Mouse (Mus musculus) intestine, postnatal 0 days (tissue): Measurements from ENCODE around the gene B4galt1. TPM values are rescaled to one million over a fixed set of nuclear protein-coding genes. Genes with fewer than 3 reads are reported as not detected.

ENCODE experiments used
- ATAC-seq: fragments of 200-750 bp; cut with Nextera tagmentation; 2 replicates; pipeline ENCODE4 v1.8.0; 2017; ENCODE audit warnings: mild to moderate bottlenecking, moderate TSS enrichment, moderate library complexity
- H3K27ac ChIP-seq: fragments of 300-500 bp; sonication (generic); 2 replicates; pipeline ENCODE4 v1.5.1; 2014; ENCODE audit warnings: mild to moderate bottlenecking, low read depth, low read length, moderate library complexity
- H3K27me3 ChIP-seq: fragments of 300-500 bp; sonication (generic); replicated peaks from 2 replicates; pipeline ENCODE4 v1.6.1; 2014; ENCODE audit warnings: low read length, mixed read lengths; ENCODE audit not compliant: control insufficient read depth, insufficient read depth
- H3K36me3 ChIP-seq: fragments of 300-500 bp; sonication (generic); 2 replicates; pipeline ENCODE4 v1.6.1; 2014; ENCODE audit warnings: mild to moderate bottlenecking, moderate library complexity; ENCODE audit not compliant: control insufficient read depth, insufficient read depth
- H3K4me1 ChIP-seq: fragments of 300-500 bp; sonication (generic); replicated peaks from 2 replicates; pipeline ENCODE4 v1.6.1; 2014; ENCODE audit warnings: antibody characterized with exemption, low read length, mixed read lengths; ENCODE audit not compliant: control insufficient read depth, insufficient read depth
- H3K4me2 ChIP-seq: fragments of 300-500 bp; sonication (generic); replicated peaks from 2 replicates; pipeline ENCODE4 v1.6.1; 2014; ENCODE audit warnings: low read depth, mild to moderate bottlenecking, moderate library complexity
- H3K4me3 ChIP-seq: fragments of 300-500 bp; sonication (generic); 2 replicates; pipeline ENCODE4 v1.5.1; 2014; ENCODE audit warnings: low read depth, low read length
- H3K9ac ChIP-seq: fragments of 300-500 bp; sonication (generic); 2 replicates; pipeline ENCODE4 v1.6.1; 2014; ENCODE audit warnings: mild to moderate bottlenecking, low read depth, low read length
- H3K9me3 ChIP-seq: fragments of 300-500 bp; sonication (generic); 2 replicates; pipeline ENCODE4 v1.6.1; 2016; ENCODE audit warnings: mixed run types; ENCODE audit not compliant: control insufficient read depth
- CTCF ChIP-seq: sonication (generic); IDR thresholded peaks from 2 replicates; pipeline ENCODE4 v1.5.1; 2016; ENCODE audit warnings: low read depth, mild to moderate bottlenecking, control low read depth, antibody characterized with exemption, moderate library complexity
- WGBS: fragments of 180-500 bp; shearing (Covaris S2); extraction: QIAGEN DNeasy Blood & Tissue Kit; methylation state at CpG from one replicate; pipeline ENCODE4 v1.1.7; 2014; 5-methylcytosine and 5-hydroxymethylcytosine counted together
- polyA plus RNA-seq: library from polyadenylated mRNA; unstranded; fragments of >200 nt; fragmentation: Nextera tagmentation; extraction: Ambion mirVana; gene quantifications from 2 replicates; pipeline ENCODE4 v1.2.1, GENCODE M21; 2015

B4galt1 gene
- polyA plus RNA-seq, 1 experiment from 2014 or later: 15.3 TPM

DNA sequence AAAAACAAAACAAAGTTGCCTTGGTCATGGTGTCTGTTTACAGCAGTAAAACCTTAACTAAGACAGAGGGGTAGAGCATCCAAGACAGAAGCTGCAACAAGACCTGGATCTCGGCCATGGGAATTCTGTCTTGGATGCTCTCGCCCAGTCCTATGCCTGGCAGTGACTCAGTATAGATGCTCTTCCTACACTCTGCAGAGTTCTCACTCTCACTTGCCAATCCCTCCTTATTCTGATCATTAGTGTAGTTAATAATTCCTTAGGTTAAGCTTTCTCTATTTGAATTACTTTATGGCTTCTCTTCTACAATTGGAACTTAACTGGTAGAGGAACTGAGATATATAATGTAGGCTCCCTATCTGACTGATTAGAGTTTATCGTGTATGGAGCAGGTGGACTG is 41.3 kb upstream of the B4galt1 start:
- Histone ChIP-seq H3K27ac (no peak overlapping the region), H3K4me3 (no peak overlapping the region), H3K36me3 (no peaks in the 10 kb centered on the region), H3K9me3 (0 out of 2 replicates have a peak, but pooled peaks cover 3% of the 10 kb centered on the region), H3K4me2 (no peak overlapping the region), H3K4me1 (no peaks in the 10 kb centered on the region), H3K27me3 (peaks cover 42% of the 10 kb centered on the region), H3K9ac (no peak overlapping the region)
- WGBS: 50% methylated on average over 3 of the region's 3 CpGs
- ATAC-seq: peak; percentile 68; the same call in 1 of the 2 replicates
- no peak for TF ChIP-seq CTCF

DNA sequence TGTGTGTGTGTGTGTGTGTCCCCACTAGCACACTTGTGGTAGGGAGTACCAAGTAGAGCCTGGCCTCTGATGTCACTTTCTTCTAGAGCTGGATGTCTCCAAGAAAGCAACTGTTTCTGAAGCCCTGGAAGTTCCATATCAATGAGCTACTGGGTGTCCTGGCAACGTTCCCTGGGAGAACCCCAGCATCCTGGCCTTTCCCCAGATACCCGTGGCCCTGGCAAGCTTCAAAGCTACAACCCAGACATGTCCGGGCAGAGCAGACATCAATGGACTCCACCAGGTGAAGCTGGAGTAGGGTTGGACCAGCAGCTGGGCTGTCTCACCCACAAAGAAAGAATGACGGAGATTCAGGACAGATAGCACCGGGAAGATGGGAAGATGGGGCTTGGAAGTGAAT is 37.4 kb upstream of the B4galt1 start:
- peaks cover 32% of the 10 kb centered on the region for H3K27me3 ChIP-seq
- no peak overlapping the region for H3K4me3 ChIP-seq
- ATAC-seq: no peak
- no peak for TF ChIP-seq CTCF
- no peaks in the 10 kb centered on the region for H3K4me1 ChIP-seq
- no peak overlapping the region for H3K27ac ChIP-seq
- H3K4me2 ChIP-seq: no peak overlapping the region
- WGBS: 77% methylated on average over 5 of the region's 5 CpGs
- no peaks in the 10 kb centered on the region for H3K9me3 ChIP-seq
- no peak overlapping the region for H3K9ac ChIP-seq
- H3K36me3 ChIP-seq: no peaks in the 10 kb centered on the region

GRCm38 (mm10) chr4:40889983-40890382 is 36.2 kb upstream of the B4galt1 start:
- Histone ChIP-seq H3K4me3 (no peak overlapping the region), H3K27me3 (peaks cover 32% of the 10 kb centered on the region), H3K4me1 (no peaks in the 10 kb centered on the region), H3K4me2 (no peak overlapping the region), H3K9me3 (no peaks in the 10 kb centered on the region), H3K27ac (no peak overlapping the region), H3K36me3 (no peaks in the 10 kb centered on the region), H3K9ac (no peak overlapping the region)
- 81% methylated on average over 4 of the region's 4 CpGs for WGBS
- ATAC-seq: no peak
- no peak for TF ChIP-seq CTCF

DNA sequence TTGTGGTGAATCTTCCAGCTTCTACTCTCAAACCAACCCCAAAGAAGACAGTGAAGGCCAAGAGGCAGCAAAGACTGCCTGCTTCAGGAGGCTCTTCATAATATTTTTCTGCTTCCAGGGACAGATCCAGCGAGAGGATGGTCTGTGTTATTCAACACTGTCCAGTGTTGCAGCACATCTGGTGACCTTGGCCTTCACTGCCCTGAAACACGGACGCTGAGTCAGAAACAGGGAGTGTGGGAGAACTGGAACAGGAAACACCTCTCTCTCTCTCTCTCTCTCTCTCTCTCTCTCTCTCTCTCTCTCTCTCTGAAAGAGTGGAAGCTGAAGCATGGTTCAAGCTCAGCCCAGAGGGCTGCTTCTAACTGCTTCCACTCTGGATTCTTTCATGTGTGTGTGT is 35.4 kb upstream of the B4galt1 start:
- Histone ChIP-seq H3K4me1 (no peaks in the 10 kb centered on the region), H3K27ac (no peak overlapping the region; the same call in 1 of the 2 replicates), H3K4me2 (no peak overlapping the region), H3K27me3 (peaks cover 32% of the 10 kb centered on the region), H3K36me3 (no peaks in the 10 kb centered on the region), H3K4me3 (no peak overlapping the region), H3K9ac (no peak overlapping the region), H3K9me3 (no peaks in the 10 kb centered on the region)
- no peak for TF ChIP-seq CTCF
- WGBS: 27% methylated on average over 3 of the region's 3 CpGs
- no peak for ATAC-seq

GRCm38 (mm10) chr4:40888839-40889238 is 35.0 kb upstream of the B4galt1 start:
- no peaks in the 10 kb centered on the region for H3K36me3 ChIP-seq
- H3K27me3 ChIP-seq: peaks cover 32% of the 10 kb centered on the region
- H3K4me2 ChIP-seq: no peak overlapping the region
- 59% methylated on average over 11 of the region's 11 CpGs for WGBS
- no peak for ATAC-seq
- no peak for TF ChIP-seq CTCF
- no peak overlapping the region for H3K4me3 ChIP-seq
- no peaks in the 10 kb centered on the region for H3K4me1 ChIP-seq
- H3K9ac ChIP-seq: no peak overlapping the region
- H3K27ac ChIP-seq: no peak overlapping the region
- no peaks in the 10 kb centered on the region for H3K9me3 ChIP-seq

DNA sequence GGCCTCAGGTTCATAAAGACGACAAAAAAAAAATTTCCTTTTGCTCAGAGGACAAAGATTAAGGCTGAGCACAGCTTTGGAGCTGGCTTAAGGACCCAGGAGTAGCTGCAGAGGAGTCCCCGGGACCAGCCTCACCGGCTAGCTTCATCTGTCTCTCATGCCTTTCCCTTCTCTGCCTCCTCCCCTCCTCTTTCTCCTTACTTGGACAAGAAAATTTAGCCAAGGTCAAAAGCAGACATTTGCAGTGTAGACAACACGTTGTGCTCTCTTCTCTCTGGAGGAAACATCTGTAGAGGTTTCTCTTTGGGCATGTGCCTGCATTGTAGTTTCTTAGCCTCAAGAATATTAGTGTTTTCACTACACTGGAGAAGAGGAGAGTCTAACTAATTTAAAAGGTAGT is 32.1 kb upstream of the B4galt1 start:
- no peak overlapping the region for H3K9ac ChIP-seq
- 66% methylated on average over 4 of the region's 4 CpGs for WGBS
- TF ChIP-seq CTCF: no peak

GRCm38 (mm10) chr4:40885166-40885525 is 31.3 kb upstream of the B4galt1 start:
- Histone ChIP-seq H3K27ac (no peak overlapping the region), H3K4me1 (no peaks in the 10 kb centered on the region), H3K4me2 (no peak overlapping the region), H3K27me3 (peaks cover 18% of the 10 kb centered on the region; the same call in 1 of the 2 replicates), H3K4me3 (no peak overlapping the region), H3K36me3 (no peaks in the 10 kb centered on the region), H3K9me3 (no peaks in the 10 kb centered on the region), H3K9ac (no peak overlapping the region)
- WGBS: 87% methylated on average over 2 of the region's 2 CpGs
- no peak for TF ChIP-seq CTCF
- ATAC-seq: no peak

More for the DNA sequence above, 32.1 kb upstream of the B4galt1 start:
- no peaks in the 10 kb centered on the region for H3K9me3 ChIP-seq
- H3K4me2 ChIP-seq: no peak overlapping the region
- H3K27me3 ChIP-seq: peaks cover 20% of the 10 kb centered on the region; the same call in 1 of the 2 replicates
- no peaks in the 10 kb centered on the region for H3K4me1 ChIP-seq
- ATAC-seq: no peak
- H3K4me3 ChIP-seq: no peak overlapping the region
- no peaks in the 10 kb centered on the region for H3K36me3 ChIP-seq
- H3K27ac ChIP-seq: no peak overlapping the region
